Mouse (Mus musculus) layer of hippocampus, adult 11-12 months (tissue): ENCODE data around the gene Pde6g.
A peak's percentile ranks its signal among the peaks of the same experiment; 100 is the strongest.

ENCODE experiments used
- DNase-seq: peaks from one replicate; pipeline ENCODE4 v3.0.0; 2022; ENCODE audit warnings: low spot score

The Pde6g gene

GRCm38 (mm10) chr11:120467051-120467735 lies 13.9 kb upstream of the Pde6g start, which contains the start of gene Arl16:
TSS of gene Arl16 (minus strand) at chr11:120467607.
- peak; percentile 94 for DNase-seq

GRCm38 (mm10) chr11:120465521-120465920 lies 12.2 kb upstream of the Pde6g start:
- no peak for DNase-seq

- DNase-seq, result no peak
Measured at GRCm38 (mm10) chr11:120464365-120464764, 11.1 kb upstream of the Pde6g start.

GRCm38 (mm10) chr11:120463536-120463935 lies 10.2 kb upstream of the Pde6g start:
- no peak for DNase-seq

GRCm38 (mm10) chr11:120458847-120459597 lies 5.7 kb upstream of the Pde6g start:
- DNase-seq, result no peak

DNA sequence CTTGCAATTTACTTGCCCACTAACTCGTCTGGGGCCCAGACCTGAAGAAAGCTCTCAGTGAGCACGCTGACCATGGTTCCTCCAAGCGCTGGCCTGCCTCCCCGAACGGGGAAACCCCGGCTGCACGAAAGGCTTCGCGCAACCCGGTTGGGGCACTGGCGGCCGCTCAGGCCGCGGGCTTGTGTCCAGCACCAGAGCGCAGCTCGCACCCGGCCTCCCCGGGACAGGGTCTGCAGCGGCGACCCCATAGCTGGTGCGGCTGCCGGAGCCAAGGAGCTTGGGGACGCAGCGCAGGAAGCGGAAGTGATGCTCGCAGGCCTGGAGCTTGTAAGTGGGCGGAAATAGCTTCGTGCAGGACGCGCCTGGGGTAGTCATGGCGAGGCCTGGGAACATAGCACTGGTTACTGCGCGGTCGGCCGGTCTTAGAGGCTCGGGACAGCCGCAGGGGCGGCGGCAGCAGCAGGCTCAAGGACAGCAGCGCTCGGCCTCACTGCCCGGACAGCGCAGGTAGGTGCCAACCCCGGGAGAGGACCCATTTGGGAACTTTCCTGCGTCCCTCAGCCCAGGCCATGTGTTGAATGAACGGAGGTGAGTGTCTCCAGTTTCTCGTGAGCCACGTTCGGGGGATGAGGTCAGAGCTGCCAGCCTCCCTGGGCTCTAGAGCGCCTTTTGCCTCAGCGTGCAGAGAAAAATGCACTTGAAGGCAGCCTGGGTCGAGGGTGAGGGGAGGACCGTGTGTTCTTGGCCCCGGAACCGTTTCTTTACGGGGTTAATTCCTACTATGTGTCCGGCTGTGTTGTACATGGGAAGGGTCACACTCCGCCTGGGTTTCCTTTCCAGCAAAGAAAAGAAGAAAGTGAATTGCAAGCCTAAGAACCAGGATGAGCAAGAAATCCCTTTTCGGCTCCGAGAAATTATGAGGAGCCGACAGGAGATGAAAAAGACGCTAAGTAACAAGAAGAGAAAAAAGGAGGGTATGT lies 4.8 kb upstream of the Pde6g start, which contains the start of the genes Oxld1 and Ccdc137:
TSS of gene Oxld1 (minus strand) at position 297 of the 980 bp plus-strand sequence.
TSS of gene Ccdc137 (plus strand) at position 344 of the 980 bp plus-strand sequence.
- DNase-seq, result peak; percentile 75

DNA sequence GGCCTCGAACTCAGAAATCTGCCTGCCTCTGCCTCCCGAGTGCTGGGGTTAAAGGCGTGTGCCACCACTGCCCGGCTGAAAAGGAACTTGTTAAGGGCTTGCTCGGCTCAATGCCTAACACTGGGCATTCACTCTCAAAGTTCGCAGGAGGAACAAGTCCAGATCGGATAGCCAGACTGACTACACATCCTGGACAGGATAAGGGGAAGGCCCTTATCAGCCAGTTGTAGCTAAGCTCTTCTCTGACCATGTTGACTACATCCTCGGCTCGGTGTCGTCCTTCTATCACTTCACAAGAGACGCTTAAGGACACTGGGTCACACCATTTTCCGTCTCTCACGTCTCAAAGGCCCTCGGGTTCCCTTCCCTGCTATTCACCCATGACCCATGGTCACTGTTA lies 4.1 kb upstream of the Pde6g start:
- no peak for DNase-seq

- DNase-seq, result no peak
Measured at GRCm38 (mm10) chr11:120455413-120455812, 2.1 kb upstream of the Pde6g start.

DNA sequence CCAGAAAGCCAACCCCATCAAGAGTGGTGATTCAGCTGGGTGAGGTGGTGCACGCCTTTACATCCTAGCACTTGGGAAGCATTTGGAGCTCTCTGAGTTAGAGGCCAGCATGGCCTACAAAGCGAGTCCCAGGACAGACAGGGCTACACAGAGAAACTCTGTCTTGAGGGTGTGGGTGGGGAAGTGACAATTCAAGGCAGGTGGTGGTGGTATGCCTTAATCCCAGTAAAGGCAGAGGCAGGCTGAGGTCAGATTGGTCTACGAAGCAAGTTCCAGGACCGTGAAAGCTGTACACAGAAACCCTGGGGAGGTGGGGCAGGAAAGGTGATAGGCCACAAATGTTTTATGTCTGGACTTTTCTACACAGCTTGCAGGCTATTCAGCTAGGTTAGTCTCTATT lies 1.7 kb upstream of the Pde6g start:
- DNase-seq, result no peak

- no peak for DNase-seq
Measured at GRCm38 (mm10) chr11:120452246-120452645, 1.1 kb downstream of the Pde6g start.

DNA sequence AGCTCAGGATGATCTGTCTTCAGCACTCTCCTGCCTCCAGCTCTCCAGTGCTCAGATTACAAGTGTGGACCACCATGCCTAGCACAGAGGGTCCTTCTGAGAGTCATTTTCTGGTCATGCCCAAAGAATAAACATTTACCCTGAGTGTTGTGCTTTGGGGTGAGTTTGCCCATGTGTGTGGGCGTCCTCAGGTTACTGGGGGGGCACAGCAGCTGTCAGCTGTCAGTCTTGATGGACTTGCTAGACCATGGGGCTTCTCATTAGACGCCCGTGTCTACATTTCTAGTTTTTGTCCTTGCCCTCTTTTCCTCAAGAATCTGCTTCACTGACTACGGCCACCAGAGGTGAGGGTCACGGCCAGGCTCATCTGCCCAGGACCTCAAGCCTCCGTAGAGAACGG lies 6.1 kb downstream of the Pde6g start:
- DNase-seq, result no peak

GRCm38 (mm10) chr11:120445475-120445874 lies 7.8 kb downstream of the Pde6g start:
- no peak for DNase-seq

- no peak for DNase-seq
Measured at GRCm38 (mm10) chr11:120444106-120444505, 9.2 kb downstream of the Pde6g start.

DNA sequence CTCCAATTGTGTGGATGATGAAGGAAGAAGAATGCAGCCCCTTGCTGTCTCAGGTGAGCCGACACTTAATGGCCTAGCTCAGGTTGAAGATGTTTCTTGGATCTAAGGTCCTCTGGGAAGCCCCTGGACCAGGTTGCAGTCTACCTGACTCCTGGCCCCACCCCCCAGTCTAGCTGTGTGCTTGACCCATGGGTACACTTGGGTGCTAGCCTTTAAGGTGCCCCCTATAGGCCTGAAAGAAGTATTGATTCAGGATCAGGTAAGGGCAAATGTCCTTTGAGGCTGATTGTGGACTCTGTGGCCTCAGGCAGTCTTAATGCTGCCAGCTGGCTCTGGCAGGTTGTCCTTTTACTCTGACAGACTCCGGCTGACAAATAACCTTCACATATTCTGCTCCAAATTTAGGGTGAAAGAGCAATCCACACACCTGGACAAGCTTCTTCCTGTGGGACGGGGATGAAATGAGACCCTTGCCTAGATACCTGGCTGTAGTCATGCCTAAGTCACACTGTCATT lies 10.5 kb downstream of the Pde6g start:
- DNase-seq, result no peak

DNA sequence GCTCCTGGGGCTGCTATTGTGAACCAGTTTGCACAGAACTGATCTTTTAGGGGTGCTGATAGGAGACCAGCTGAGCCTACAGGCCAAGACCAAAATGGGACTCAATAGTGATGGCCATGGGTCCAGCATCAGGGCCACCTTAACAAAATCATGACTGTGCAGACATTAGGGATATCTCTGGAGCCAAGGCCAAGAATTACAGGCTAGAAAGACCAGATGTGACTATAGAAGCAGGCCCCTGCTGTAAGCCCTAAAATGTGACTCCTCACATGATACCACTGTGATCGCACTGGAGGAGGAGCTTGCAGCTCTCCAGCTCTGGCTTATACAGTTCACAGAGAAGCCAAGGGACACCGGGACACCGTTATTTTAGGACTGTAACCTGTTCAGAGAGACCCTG lies 11.0 kb downstream of the Pde6g start, which contains the start of gene Tspan10:
TSS of gene Tspan10 (plus strand) at position 301 of the 400 bp plus-strand sequence.
- no peak for DNase-seq

GRCm38 (mm10) chr11:120437857-120438385 lies 15.4 kb downstream of the Pde6g start:
- no peak for DNase-seq

GRCm38 (mm10) chr11:120437152-120437856 lies 16.0 kb downstream of the Pde6g start, which contains the start of gene Nploc4:
TSS of gene Nploc4 (minus strand) at chr11:120437708.
- peak; percentile 80 for DNase-seq

GRCm38 (mm10) chr11:120426727-120427126 lies 26.6 kb downstream of the Pde6g start:
- DNase-seq, result no peak

GRCm38 (mm10) chr11:120423569-120424295 lies 29.6 kb downstream of the Pde6g start:
- peak; percentile 66 for DNase-seq
